Mouse (Mus musculus) hindbrain, embryonic 12.5 days (tissue): ENCODE data around the gene Bin2. TPM values are rescaled to one million over a fixed set of nuclear protein-coding genes. Genes with fewer than 3 reads are reported as not detected.
A peak's percentile ranks its signal among the peaks of the same experiment; 100 is the strongest.

Experiments
- ATAC-seq: fragments of 200-750 bp; cut with Nextera tagmentation; 2 replicates; pipeline ENCODE4 v1.8.0; 2017; ENCODE audit warnings: moderate TSS enrichment; ENCODE audit not compliant: low FRiP score
- H3K27ac ChIP-seq: fragments of 300-500 bp; sonication (generic); 2 replicates; pipeline ENCODE4 v1.5.1; 2016; ENCODE audit warnings: mild to moderate bottlenecking
- H3K27me3 ChIP-seq: fragments of 300-500 bp; sonication (generic); 2 replicates; pipeline ENCODE4 v1.6.1; 2016; ENCODE audit warnings: mild to moderate bottlenecking
- H3K36me3 ChIP-seq: fragments of 300-500 bp; sonication (generic); 2 replicates; pipeline ENCODE4 v1.6.1; 2016; ENCODE audit warnings: mild to moderate bottlenecking
- H3K4me1 ChIP-seq: fragments of 300-500 bp; sonication (generic); 2 replicates; pipeline ENCODE4 v1.6.1; 2016
- H3K4me2 ChIP-seq: fragments of 300-500 bp; sonication (generic); replicated peaks from 2 replicates; pipeline ENCODE4 v1.6.1; 2016; ENCODE audit warnings: mild to moderate bottlenecking
- H3K4me3 ChIP-seq: fragments of 300-500 bp; sonication (generic); 2 replicates; pipeline ENCODE4 v1.5.1; 2016; ENCODE audit warnings: mild to moderate bottlenecking
- H3K9ac ChIP-seq: fragments of 300-500 bp; sonication (generic); 2 replicates; pipeline ENCODE4 v1.6.1; 2016; ENCODE audit warnings: mild to moderate bottlenecking, moderate library complexity
- H3K9me3 ChIP-seq: fragments of 300-500 bp; sonication (generic); replicated peaks from 2 replicates; pipeline ENCODE4 v1.6.1; 2016; ENCODE audit warnings: mild to moderate bottlenecking
- WGBS: fragments of 180-500 bp; shearing (Covaris S2); methylation state at CpG from one replicate; pipeline ENCODE4 v1.1.7; 2016; 5-methylcytosine and 5-hydroxymethylcytosine counted together
- polyA plus RNA-seq: library from polyadenylated mRNA; unstranded; fragments of >200 nt; fragmentation: Nextera tagmentation; extraction: Ambion mirVana; gene quantifications from 2 replicates; pipeline ENCODE4 v1.2.1, GENCODE M21; 2016

Gene Bin2
- polyA plus RNA-seq: 3.0 and 3.4 TPM in 2 replicates

DNA sequence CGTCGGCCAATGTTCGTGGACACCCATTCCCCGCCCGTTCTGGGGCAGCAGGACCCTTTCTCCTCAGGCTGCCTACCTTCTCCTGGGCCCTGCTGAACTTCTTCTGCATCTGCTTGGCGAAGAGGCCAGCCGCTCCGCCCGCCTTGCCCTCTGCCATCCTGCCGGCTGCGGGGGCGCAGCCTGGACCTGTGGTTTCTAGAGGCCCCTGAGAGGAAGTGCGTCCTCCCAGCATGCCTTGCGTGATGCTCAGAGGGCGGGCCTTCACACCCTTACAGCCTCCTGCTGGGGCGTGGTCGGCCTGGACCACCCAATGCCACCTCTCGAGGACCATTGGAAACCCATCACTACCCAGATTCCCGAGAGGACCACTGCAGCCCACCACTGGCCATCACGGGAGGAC is at the start of gene Bin2:
TSS of gene Bin2 (minus strand) at position 217 of the 400 bp plus-strand sequence.
- Histone ChIP-seq H3K9me3 (no peaks in the 10 kb centered on the region), H3K36me3 (no peaks in the 10 kb centered on the region), H3K27ac (no peak within 1 kb of the TSS), H3K27me3 (peaks cover 3% of the 10 kb centered on the region; the same call in 1 of the 2 replicates), H3K9ac (no peak within 1 kb of the TSS), H3K4me1 (peaks cover 5% of the 10 kb centered on the region), H3K4me3 (no peak within 1 kb of the TSS), H3K4me2 (no peak within 1 kb of the TSS)
- WGBS: 91% methylated on average over 20 of the region's 20 CpGs
- ATAC-seq: no peak

DNA sequence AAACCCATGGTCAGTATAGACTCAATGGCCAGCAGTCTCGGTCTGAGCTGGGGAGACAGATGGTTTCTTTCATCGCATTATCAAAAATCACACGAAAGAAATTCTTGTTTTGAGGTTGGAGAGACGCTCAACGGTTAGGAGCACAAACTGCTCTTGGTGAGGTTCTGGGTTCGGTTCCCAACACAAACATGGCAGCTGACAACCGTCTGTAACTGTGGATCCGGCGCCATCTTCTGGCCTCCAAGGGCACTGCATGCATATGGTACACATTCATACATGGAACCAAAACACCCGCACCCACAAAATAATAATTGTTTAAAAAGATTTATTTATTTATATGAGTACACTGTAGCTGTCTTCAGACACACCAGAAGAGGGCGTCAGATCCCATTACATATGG is 49.2 kb upstream of the Bin2 start:
- Histone ChIP-seq H3K9me3 (no peaks in the 10 kb centered on the region), H3K27ac (no peak overlapping the region), H3K36me3 (no peaks in the 10 kb centered on the region), H3K4me3 (no peak overlapping the region), H3K27me3 (no peaks in the 10 kb centered on the region), H3K9ac (no peak overlapping the region), H3K4me1 (no peaks in the 10 kb centered on the region), H3K4me2 (no peak overlapping the region)
- WGBS: 82% methylated on average over 11 of the region's 11 CpGs
- ATAC-seq: no peak

DNA sequence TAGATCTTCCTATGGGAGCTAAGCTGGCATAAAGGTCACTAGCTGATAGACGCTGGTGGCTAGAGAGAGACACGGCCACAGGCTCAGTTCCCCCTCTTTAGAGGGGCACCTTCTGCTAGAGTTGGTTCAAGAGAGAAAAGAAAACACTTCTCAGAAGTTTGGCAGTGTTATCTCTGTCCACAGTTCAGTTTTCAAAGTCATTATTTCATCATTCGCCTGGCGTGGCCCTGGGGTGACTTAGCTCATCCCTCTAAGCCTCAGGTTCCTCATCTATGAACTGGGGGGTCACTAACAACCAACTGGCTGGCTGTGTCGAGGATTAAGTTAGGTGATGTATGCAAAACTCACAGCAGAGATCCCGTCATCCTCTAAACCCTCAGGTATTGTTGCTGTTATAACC is 48.6 kb upstream of the Bin2 start:
- H3K27ac ChIP-seq: no peak overlapping the region
- no peak overlapping the region for H3K9ac ChIP-seq
- H3K9me3 ChIP-seq: no peaks in the 10 kb centered on the region
- ATAC-seq: no peak
- no peaks in the 10 kb centered on the region for H3K36me3 ChIP-seq
- H3K4me2 ChIP-seq: no peak overlapping the region
- WGBS: 83% methylated on average over 6 of the region's 6 CpGs
- H3K27me3 ChIP-seq: no peaks in the 10 kb centered on the region
- H3K4me3 ChIP-seq: no peak overlapping the region
- no peaks in the 10 kb centered on the region for H3K4me1 ChIP-seq

- no peak for ATAC-seq
- WGBS: 78% methylated on average over 9 of the region's 9 CpGs
Measured at GRCm38 (mm10) chr15:100715399-100715993, 46.1 kb upstream of the Bin2 start.

GRCm38 (mm10) chr15:100714470-100714869 is 45.1 kb upstream of the Bin2 start:
- no peaks in the 10 kb centered on the region for H3K36me3 ChIP-seq
- no peak overlapping the region for H3K9ac ChIP-seq
- no peaks in the 10 kb centered on the region for H3K27me3 ChIP-seq
- ATAC-seq: no peak
- no peaks in the 10 kb centered on the region for H3K4me1 ChIP-seq
- 91% methylated on average over 8 of the region's 8 CpGs for WGBS
- H3K9me3 ChIP-seq: no peaks in the 10 kb centered on the region
- H3K4me2 ChIP-seq: no peak overlapping the region
- no peak overlapping the region for H3K4me3 ChIP-seq
- H3K27ac ChIP-seq: no peak overlapping the region

More at GRCm38 (mm10) chr15:100715399-100715993, 46.1 kb upstream of the Bin2 start:
- Histone ChIP-seq H3K36me3 (no peaks in the 10 kb centered on the region), H3K4me3 (no peak overlapping the region), H3K9ac (no peak overlapping the region), H3K4me1 (no peaks in the 10 kb centered on the region), H3K9me3 (no peaks in the 10 kb centered on the region), H3K27ac (no peak overlapping the region), H3K27me3 (no peaks in the 10 kb centered on the region), H3K4me2 (no peak overlapping the region)

GRCm38 (mm10) chr15:100710838-100711237 is 41.5 kb upstream of the Bin2 start:
- H3K9me3 ChIP-seq: no peaks in the 10 kb centered on the region
- WGBS: 48% methylated on average over 6 of the region's 6 CpGs
- H3K4me3 ChIP-seq: no peak overlapping the region
- H3K4me2 ChIP-seq: no peak overlapping the region
- no peaks in the 10 kb centered on the region for H3K4me1 ChIP-seq
- H3K27me3 ChIP-seq: no peaks in the 10 kb centered on the region
- no peak overlapping the region for H3K27ac ChIP-seq
- no peak overlapping the region for H3K9ac ChIP-seq
- no peak for ATAC-seq
- no peaks in the 10 kb centered on the region for H3K36me3 ChIP-seq

GRCm38 (mm10) chr15:100708433-100709078 is 39.2 kb upstream of the Bin2 start:
- 82% methylated on average over 8 of the region's 8 CpGs for WGBS
- ATAC-seq: no peak
- Histone ChIP-seq H3K4me3 (no peak overlapping the region), H3K27ac (no peak overlapping the region), H3K4me1 (peaks cover 8% of the 10 kb centered on the region), H3K9ac (no peak overlapping the region), H3K4me2 (no peak overlapping the region), H3K9me3 (no peaks in the 10 kb centered on the region), H3K27me3 (peaks cover 13% of the 10 kb centered on the region), H3K36me3 (no peaks in the 10 kb centered on the region)

DNA sequence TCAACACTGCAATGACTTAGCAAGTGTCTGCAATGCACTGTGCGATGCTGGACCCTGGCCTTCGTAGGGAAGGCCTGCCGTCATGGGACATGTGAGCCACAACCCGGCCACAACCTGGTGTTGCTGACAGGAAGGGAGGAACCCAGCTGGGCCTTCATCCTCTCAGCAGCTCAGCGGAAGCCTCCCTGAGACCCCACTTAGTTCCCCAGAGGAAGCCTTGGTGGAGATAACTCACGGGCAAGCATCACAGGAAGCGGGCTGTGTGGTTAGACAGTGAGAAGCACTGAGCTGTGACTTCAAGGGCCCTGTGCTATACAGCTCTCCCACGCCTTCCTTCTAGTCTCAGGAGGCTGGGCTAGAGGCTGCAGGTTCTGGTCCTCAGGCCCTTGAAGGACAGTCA is 36.9 kb upstream of the Bin2 start:
- Histone ChIP-seq H3K36me3 (no peaks in the 10 kb centered on the region), H3K4me3 (no peak overlapping the region), H3K9ac (no peak overlapping the region), H3K27ac (no peak overlapping the region), H3K9me3 (no peaks in the 10 kb centered on the region), H3K4me1 (peaks cover 9% of the 10 kb centered on the region), H3K4me2 (no peak overlapping the region), H3K27me3 (peaks cover 24% of the 10 kb centered on the region)
- 69% methylated on average over 8 of the region's 8 CpGs for WGBS
- no peak for ATAC-seq

DNA sequence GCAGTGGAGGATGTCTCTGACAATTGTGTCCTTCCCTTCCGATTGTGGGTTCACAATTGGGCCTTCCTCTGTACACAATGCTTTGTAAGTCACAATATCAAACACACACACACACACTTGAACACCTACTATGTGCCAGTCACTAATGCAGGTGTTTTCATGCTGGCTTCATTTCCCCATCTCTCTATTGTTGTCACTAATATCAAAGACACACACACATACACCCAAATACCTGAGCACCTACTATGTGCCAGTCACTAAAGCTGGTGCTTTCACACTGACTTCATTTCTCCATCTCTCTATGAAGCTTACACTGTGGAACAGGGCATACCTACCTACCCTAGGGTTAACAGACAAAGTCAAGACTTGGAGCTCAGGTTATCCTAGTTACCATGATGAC is 36.0 kb upstream of the Bin2 start:
- Histone ChIP-seq H3K27ac (no peak overlapping the region), H3K9ac (no peak overlapping the region), H3K27me3 (peaks cover 24% of the 10 kb centered on the region), H3K36me3 (no peaks in the 10 kb centered on the region), H3K4me3 (no peak overlapping the region), H3K9me3 (no peaks in the 10 kb centered on the region), H3K4me1 (peaks cover 9% of the 10 kb centered on the region), H3K4me2 (no peak overlapping the region)
- 94% methylated on average over 1 of the region's 1 CpGs for WGBS
- ATAC-seq: no peak

DNA sequence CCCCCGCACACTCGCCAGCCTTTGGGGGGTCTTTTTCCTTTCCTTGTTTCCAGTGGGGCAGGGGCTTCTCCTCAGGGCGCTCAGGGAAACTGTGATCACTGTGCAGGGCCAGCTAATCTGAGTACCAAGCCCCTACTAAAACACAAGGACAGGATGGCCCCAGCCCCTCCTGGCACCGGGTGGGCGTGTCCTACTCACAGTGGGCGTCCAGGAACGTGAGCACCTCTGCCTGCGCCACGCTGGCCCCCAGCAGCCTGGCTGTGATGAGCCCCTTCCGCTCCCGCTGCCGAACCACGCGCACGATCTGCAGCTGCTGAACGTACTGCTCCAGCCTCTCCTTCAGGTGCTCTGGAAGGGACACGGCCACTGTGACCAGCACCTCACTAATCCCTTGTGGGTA is 34.6 kb upstream of the Bin2 start:
- 11% methylated on average over 17 of the region's 17 CpGs for WGBS
- ATAC-seq: no peak
- Histone ChIP-seq H3K27me3 (peaks cover 24% of the 10 kb centered on the region), H3K4me2 (peak overlapping the region; percentile 32), H3K9ac (no peak overlapping the region), H3K9me3 (no peaks in the 10 kb centered on the region), H3K4me3 (no peak overlapping the region), H3K27ac (no peak overlapping the region), H3K36me3 (no peaks in the 10 kb centered on the region), H3K4me1 (peaks cover 9% of the 10 kb centered on the region)

DNA sequence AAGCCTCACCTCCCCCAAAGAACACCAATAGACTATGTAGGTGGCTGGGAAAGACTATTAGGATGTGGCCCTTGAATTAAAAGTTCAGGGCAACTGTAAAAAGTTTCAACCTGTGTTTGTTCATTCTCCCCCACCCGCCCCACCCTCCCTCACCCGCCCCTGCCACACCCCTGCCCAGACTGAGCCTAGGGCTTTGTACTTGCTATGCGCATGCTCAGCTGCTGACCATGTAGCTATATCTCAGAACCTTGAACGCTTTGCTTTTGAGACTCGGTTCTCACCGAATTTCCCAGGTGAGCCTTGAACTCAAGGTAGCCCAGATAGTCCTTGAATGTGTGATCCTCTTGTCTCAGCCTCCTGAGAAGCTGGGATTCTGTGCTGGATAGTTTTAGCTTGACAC is 32.5 kb upstream of the Bin2 start:
- Histone ChIP-seq H3K4me1 (peaks cover 9% of the 10 kb centered on the region), H3K4me3 (no peak overlapping the region), H3K27me3 (peaks cover 24% of the 10 kb centered on the region), H3K9me3 (no peaks in the 10 kb centered on the region), H3K4me2 (no peak overlapping the region), H3K9ac (no peak overlapping the region), H3K36me3 (no peaks in the 10 kb centered on the region), H3K27ac (no peak overlapping the region)
- 75% methylated on average over 6 of the region's 6 CpGs for WGBS
- ATAC-seq: no peak

DNA sequence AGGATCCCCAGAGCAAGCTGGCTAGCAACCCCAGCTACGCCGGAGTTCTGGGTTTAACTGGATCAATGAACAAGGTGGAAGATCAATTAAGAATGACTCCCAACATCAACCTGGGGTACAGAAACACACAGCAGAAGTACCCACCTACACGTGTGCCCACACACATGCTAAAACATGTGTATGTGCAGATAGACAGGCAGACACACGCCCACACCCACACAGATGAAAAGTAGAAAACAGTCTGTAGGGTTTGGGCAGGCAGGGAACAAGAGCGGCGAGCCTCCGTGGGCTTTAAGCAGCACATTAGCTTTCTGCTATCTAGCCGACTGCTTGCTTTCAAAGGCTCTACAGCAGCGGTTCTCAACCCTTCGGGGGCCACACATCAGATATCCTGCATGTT is 31.8 kb upstream of the Bin2 start:
- peaks cover 9% of the 10 kb centered on the region for H3K4me1 ChIP-seq
- H3K36me3 ChIP-seq: no peaks in the 10 kb centered on the region
- H3K4me2 ChIP-seq: no peak overlapping the region
- H3K27ac ChIP-seq: no peak overlapping the region
- H3K9me3 ChIP-seq: no peaks in the 10 kb centered on the region
- no peak for ATAC-seq
- H3K4me3 ChIP-seq: no peak overlapping the region
- no peak overlapping the region for H3K9ac ChIP-seq
- H3K27me3 ChIP-seq: peaks cover 24% of the 10 kb centered on the region
- 72% methylated on average over 10 of the region's 10 CpGs for WGBS

GRCm38 (mm10) chr15:100700424-100700823 is 31.1 kb upstream of the Bin2 start:
- WGBS: 80% methylated on average over 5 of the region's 5 CpGs

More at GRCm38 (mm10) chr15:100700424-100700823, 31.1 kb upstream of the Bin2 start:
- ATAC-seq: no peak
- Histone ChIP-seq H3K4me1 (peaks cover 9% of the 10 kb centered on the region), H3K36me3 (no peaks in the 10 kb centered on the region), H3K27me3 (peaks cover 24% of the 10 kb centered on the region), H3K4me3 (no peak overlapping the region), H3K27ac (no peak overlapping the region), H3K4me2 (no peak overlapping the region), H3K9me3 (no peaks in the 10 kb centered on the region), H3K9ac (no peak overlapping the region)
